Mouse (Mus musculus) neural tube, embryonic 13.5 days (tissue): ENCODE data around the gene Best3. TPM values are rescaled to one million over a fixed set of nuclear protein-coding genes. Genes with fewer than 3 reads are reported as not detected.

Experiments used
- polyA plus RNA-seq: library from polyadenylated mRNA; unstranded; fragments of >200 nt; fragmentation: Nextera tagmentation; extraction: Ambion mirVana; gene quantifications from 2 replicates; pipeline ENCODE4 v1.2.1, GENCODE M21; 2015

Best3 gene
- polyA plus RNA-seq, 1 experiment from 2014 or later, result not detected

Other genes starting within 250 kb of the Best3 start
- gene Myrfl, start 89.4 kb upstream of the Best3 start, polyA plus RNA-seq, result 0.15 and 0.27 TPM in 2 replicates
- gene Rab3ip, start 35.5 kb upstream of the Best3 start, polyA plus RNA-seq, result 50.7 and 50.8 TPM in 2 replicates
- gene Gm10271, start 13.7 kb upstream of the Best3 start, polyA plus RNA-seq, result not detected in 2 replicates
- not detected in 2 replicates for gene Lrrc10, start 59.0 kb downstream of the Best3 start, polyA plus RNA-seq
- 279 and 303 TPM in 2 replicates for gene Cct2, start 77.5 kb downstream of the Best3 start, polyA plus RNA-seq
- gene Frs2, start 162.2 kb downstream of the Best3 start, polyA plus RNA-seq, result 20.9 and 27.1 TPM in 2 replicates
- gene Yeats4, start 238.2 kb downstream of the Best3 start, polyA plus RNA-seq, result 123 and 148 TPM in 2 replicates